Mouse (Mus musculus): Measurements from ENCODE around the gene Slc25a30. TPM values are rescaled to one million over a fixed set of nuclear protein-coding genes. Genes with fewer than 3 reads are reported as not detected.

Gene Slc25a30
- polyA plus RNA-seq, 1 experiment, result 13.6 TPM

DNA sequence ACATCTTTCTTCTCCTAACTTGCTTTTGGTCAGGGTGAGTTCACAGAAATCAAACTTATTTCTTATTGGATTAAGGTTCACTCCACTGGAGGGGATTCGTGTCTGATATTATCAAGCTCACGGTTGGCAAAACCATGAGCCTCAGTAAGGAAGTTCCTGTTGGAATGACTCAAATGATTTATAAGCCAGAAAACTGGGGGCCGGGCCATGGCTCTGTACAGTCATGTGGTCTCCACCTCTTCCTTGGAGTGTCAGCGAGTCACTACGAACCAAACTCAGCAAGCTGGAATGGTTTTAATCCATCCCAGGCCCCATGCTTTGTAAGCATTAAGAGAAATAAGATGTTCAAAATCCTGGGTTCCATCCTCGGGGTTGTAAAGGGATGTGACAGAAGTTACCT, 29.9 kb downstream of the Slc25a30 start:
- Histone ChIP-seq H3K36me3 (replicated peaks; ENCODE audit: low read length) (peaks cover 35% of the 10 kb centered on the region), H3K9me3 (no peaks in the 10 kb centered on the region), H3K4me3 (replicated peaks) (no peak overlapping the region), H3K27me3 (replicated peaks) (no peaks in the 10 kb centered on the region), H3K4me1 (peaks cover 19% of the 10 kb centered on the region)
- TF ChIP-seq GATA1 (IDR thresholded peaks at IDR 0.05; ENCODE audit: borderline replicate concordance, low read length), result no peak
- TF ChIP-seq FLI1 (IDR thresholded peaks at IDR 0.05; ENCODE audit: low read length), result no peak

DNA sequence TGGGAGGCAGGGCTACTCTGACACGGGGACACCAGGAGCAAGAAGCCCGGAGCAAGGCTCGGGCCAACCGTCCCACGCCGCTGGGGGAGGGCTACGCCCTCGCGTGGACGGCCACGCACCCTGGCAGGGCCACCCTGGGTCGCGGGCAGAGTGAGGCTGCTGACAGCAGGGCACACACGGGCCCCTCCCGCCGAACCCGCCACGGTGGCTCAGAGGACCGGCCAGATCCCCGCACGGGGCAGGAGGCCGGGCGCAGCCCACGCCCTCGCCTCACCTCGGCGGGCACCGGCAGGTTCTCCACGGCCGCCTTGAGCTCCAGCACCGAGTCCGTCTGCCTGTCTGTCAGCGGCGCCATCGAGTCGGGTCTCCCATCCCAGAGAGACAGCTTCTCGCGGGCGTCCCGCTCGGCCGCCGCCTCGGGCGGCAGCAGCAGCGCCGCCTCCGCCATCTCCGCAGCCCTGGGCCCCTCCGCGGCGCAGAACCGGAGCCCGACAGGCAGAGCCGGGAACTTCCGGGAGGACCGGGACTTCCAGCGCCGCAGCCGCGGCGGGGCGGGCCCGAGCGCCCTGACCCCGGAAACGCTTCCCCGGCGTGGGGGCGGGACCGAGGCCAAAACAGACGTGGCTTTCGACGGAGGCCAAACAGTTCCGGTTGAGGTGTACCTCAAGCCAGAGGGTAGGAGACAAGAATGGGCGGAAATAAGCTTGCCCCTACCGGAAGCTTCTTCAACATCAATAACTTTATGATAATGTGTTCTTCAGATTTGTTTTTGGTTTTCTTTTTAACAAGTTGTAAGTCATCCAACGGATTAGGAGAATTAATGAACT, 32.6 kb downstream of the Slc25a30 start, which contains the start of gene Cog3:
Gene Cog3 (minus strand): TSS at position 527 of the 827 bp plus-strand sequence.
- peaks cover 23% of the 10 kb centered on the region for H3K36me3 ChIP-seq (replicated peaks; ENCODE audit: low read length)
- no peaks in the 10 kb centered on the region for H3K27me3 ChIP-seq (replicated peaks)
- H3K9me3 ChIP-seq, result no peaks in the 10 kb centered on the region
- peak within 1 kb of the TSS; percentile 96 for H3K4me3 ChIP-seq (replicated peaks)
- peak; percentile 23; the same call in 1 of the 2 replicates for TF ChIP-seq FLI1 (IDR thresholded peaks at IDR 0.05; ENCODE audit: low read length)
- TF ChIP-seq GATA1 (IDR thresholded peaks at IDR 0.05; ENCODE audit: borderline replicate concordance, low read length), result no peak
- H3K4me1 ChIP-seq, result peaks cover 37% of the 10 kb centered on the region

DNA sequence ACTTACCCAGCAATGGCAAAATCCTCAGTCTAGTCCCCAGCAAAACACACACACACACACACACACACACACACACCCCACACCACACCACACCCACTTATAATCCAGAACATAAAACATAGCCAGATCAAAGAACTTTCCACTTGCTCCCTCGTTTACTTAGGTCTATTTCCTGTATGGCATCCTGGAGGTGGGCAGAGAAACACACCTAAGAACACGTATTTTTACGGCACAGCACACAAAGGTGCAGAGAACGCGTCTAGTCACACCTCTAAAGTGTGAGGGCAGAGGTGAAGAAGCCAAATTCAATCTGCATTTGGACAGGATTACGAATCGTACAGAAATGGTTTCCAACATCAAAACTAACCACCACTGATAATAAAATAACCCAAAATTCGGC, 33.6 kb downstream of the Slc25a30 start:
- TF ChIP-seq GATA1 (IDR thresholded peaks at IDR 0.05; ENCODE audit: borderline replicate concordance, low read length) (no peak), FLI1 (IDR thresholded peaks at IDR 0.05; ENCODE audit: low read length) (no peak)

DNA sequence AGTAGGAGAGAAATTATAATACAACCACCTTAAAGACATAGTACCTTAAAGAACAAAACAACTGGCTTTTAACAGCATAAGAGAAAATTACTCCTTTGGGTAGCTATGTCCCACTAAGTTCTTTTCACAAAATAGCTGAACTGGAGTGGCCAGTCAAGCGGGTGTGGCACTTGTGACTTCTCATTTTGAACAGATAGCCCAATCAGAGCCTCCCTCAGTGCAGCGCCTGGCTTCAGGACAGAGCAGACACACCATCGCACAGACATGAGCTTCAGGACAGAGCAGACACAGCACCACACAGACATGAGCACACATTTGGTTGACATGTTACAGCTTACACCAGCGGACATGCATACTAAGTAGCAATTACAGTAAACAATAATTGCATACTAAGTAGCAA, 35.8 kb downstream of the Slc25a30 start:
- Histone ChIP-seq H3K36me3 (replicated peaks; ENCODE audit: low read length) (peaks cover 31% of the 10 kb centered on the region), H3K9me3 (no peaks in the 10 kb centered on the region), H3K4me3 (replicated peaks) (no peak overlapping the region), H3K27me3 (replicated peaks) (no peaks in the 10 kb centered on the region), H3K4me1 (peaks cover 48% of the 10 kb centered on the region)
- TF ChIP-seq GATA1 (IDR thresholded peaks at IDR 0.05; ENCODE audit: borderline replicate concordance, low read length), result no peak
- no peak for TF ChIP-seq FLI1 (IDR thresholded peaks at IDR 0.05; ENCODE audit: low read length)

More for the DNA sequence above, 33.6 kb downstream of the Slc25a30 start:
- Histone ChIP-seq H3K9me3 (no peaks in the 10 kb centered on the region), H3K4me3 (replicated peaks) (peak overlapping the region; percentile 96), H3K36me3 (replicated peaks; ENCODE audit: low read length) (peaks cover 20% of the 10 kb centered on the region), H3K27me3 (replicated peaks) (no peaks in the 10 kb centered on the region), H3K4me1 (peaks cover 43% of the 10 kb centered on the region)

DNA sequence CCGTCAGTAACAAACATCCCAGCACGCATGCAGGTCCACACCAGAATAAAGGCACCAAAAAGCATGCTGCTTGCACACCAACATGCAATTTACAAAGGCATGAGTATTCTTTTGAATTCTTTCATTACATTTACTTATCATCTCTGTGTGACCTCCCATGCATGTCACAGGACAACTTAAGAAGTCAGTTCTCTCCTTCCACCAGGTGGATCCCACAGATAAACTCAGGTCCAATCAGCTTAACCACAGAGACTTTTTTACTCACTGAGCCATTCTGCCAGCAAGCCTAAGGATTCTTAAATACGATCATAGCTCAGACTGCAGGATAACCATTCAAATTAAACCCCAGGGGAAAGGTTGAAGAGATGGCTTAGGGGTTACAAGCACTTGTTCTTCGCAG, 37.7 kb downstream of the Slc25a30 start:
- H3K9me3 ChIP-seq, result no peaks in the 10 kb centered on the region
- H3K4me3 ChIP-seq (replicated peaks), result no peak overlapping the region
- H3K4me1 ChIP-seq, result peaks cover 48% of the 10 kb centered on the region
- peaks cover 48% of the 10 kb centered on the region for H3K36me3 ChIP-seq (replicated peaks; ENCODE audit: low read length)
- TF ChIP-seq GATA1 (IDR thresholded peaks at IDR 0.05; ENCODE audit: borderline replicate concordance, low read length) (no peak), FLI1 (IDR thresholded peaks at IDR 0.05; ENCODE audit: low read length) (no peak)
- H3K27me3 ChIP-seq (replicated peaks), result no peaks in the 10 kb centered on the region

DNA sequence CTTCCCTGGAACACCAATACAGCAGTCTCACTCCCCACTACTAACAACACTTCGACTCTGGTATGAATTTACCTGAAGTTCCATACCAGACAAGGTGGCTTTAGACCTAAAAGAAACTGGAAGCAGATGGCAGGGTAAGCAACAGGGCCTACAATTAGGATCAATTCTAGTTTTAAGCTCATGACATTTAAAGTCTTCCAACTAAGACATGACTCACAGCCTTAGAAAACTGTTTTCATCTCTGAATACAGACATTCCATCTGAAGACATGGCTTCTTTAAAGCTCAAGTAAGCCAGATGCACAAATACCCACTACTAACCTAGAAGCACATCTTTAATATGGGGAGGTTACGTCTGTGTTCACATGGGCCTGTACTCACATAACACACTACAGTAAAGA, 38.9 kb downstream of the Slc25a30 start:
- Histone ChIP-seq H3K4me1 (peaks cover 42% of the 10 kb centered on the region), H3K27me3 (replicated peaks) (no peaks in the 10 kb centered on the region), H3K36me3 (replicated peaks; ENCODE audit: low read length) (peaks cover 58% of the 10 kb centered on the region), H3K9me3 (no peaks in the 10 kb centered on the region), H3K4me3 (replicated peaks) (no peak overlapping the region)
- TF ChIP-seq FLI1 (IDR thresholded peaks at IDR 0.05; ENCODE audit: low read length) (no peak), GATA1 (IDR thresholded peaks at IDR 0.05; ENCODE audit: borderline replicate concordance, low read length) (no peak)

DNA sequence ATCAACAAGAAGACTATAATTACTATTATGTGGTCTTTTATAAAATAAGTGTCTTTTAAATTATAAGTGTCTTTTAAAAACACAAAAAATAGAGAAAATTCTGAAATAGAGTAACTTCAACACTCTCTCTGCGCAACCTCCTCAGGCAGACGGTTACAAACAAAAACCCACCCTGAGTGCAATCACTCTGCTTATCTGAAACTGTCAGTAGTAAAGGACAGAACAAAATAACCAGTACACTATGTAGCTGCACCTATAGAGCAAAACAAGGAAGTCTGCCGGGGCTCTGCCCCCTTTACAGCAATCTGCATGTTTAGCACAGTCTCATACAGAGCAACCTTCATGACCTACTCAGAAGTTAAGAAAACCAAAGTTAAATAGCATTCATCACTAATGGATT, 44.9 kb downstream of the Slc25a30 start:
- Histone ChIP-seq H3K4me1 (0 out of 2 replicates have a peak, but pooled peaks cover 3% of the 10 kb centered on the region), H3K36me3 (replicated peaks; ENCODE audit: low read length) (peaks cover 93% of the 10 kb centered on the region), H3K4me3 (replicated peaks) (no peak overlapping the region), H3K27me3 (replicated peaks) (no peaks in the 10 kb centered on the region), H3K9me3 (no peaks in the 10 kb centered on the region)
- TF ChIP-seq FLI1 (IDR thresholded peaks at IDR 0.05; ENCODE audit: low read length) (no peak), GATA1 (IDR thresholded peaks at IDR 0.05; ENCODE audit: borderline replicate concordance, low read length) (no peak)

DNA sequence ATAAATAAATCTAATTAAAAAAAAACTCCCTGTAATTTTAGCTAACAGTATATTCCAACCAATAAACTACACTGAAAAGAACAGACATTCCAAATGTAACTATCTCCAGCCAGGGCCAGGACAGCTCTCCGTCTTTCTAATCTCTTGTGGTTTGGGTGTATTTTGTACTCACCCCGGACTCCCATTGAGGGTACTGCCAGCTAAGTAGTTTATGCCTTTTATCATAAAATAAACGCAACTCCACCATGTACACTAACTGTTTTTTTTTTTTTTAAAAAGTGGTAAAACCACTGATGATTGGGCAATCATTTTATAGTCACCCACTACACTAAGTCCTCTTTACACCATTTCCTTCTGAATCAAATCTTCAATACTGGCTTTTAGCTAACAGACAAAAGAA, 51.2 kb downstream of the Slc25a30 start:
- Histone ChIP-seq H3K9me3 (no peaks in the 10 kb centered on the region), H3K4me1 (peaks cover 3% of the 10 kb centered on the region; the same call in 1 of the 2 replicates), H3K36me3 (replicated peaks; ENCODE audit: low read length) (peaks cover 96% of the 10 kb centered on the region), H3K4me3 (replicated peaks) (no peak overlapping the region), H3K27me3 (replicated peaks) (no peaks in the 10 kb centered on the region)
- TF ChIP-seq GATA1 (IDR thresholded peaks at IDR 0.05; ENCODE audit: borderline replicate concordance, low read length) (no peak), FLI1 (IDR thresholded peaks at IDR 0.05; ENCODE audit: low read length) (no peak)

DNA sequence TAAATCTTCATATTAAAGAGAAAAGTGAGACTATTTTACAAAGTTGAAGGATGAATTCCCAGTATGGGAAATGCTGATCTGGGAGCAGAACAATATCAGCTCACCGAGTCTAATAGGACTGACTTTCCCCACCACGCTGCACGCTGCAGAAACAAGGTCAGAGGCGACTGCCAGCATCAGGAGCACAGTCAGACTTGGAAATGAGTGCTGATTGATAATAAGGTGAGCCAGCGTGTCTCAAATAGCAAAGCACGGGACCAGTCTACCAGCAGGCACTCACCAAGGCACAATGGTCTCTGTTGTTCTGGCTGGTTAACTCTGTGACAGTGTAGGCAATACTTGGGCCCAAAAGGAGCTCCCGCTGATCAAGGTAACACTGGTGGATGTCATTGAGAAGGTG, 54.2 kb downstream of the Slc25a30 start:
- Histone ChIP-seq H3K4me1 (no peaks in the 10 kb centered on the region; the same call in 1 of the 2 replicates), H3K9me3 (no peaks in the 10 kb centered on the region), H3K27me3 (replicated peaks) (no peaks in the 10 kb centered on the region), H3K4me3 (replicated peaks) (no peak overlapping the region), H3K36me3 (replicated peaks; ENCODE audit: low read length) (peaks cover 97% of the 10 kb centered on the region)
- no peak for TF ChIP-seq GATA1 (IDR thresholded peaks at IDR 0.05; ENCODE audit: borderline replicate concordance, low read length)
- TF ChIP-seq FLI1 (IDR thresholded peaks at IDR 0.05; ENCODE audit: low read length), result no peak

DNA sequence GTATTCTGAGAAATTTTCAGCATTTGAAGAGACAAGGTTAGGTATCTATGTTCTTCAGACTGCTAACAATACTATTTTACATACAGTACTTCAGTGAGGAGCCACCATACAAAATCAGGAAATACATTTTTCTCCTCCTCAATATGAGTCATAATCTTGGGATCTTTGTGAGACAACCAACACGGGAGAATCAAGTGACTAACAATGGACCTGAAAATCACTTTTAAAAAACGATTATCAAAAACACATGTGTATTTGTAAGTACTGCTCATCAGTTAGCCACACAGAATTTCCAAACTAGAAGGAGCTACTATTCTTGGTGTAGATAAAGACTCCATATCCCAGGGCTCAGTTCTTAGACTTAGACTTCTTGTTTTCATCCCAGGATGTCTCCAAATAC, 55.5 kb downstream of the Slc25a30 start:
- TF ChIP-seq FLI1 (IDR thresholded peaks at IDR 0.05; ENCODE audit: low read length) (no peak), GATA1 (IDR thresholded peaks at IDR 0.05; ENCODE audit: borderline replicate concordance, low read length) (no peak)
- Histone ChIP-seq H3K9me3 (no peaks in the 10 kb centered on the region), H3K4me1 (peaks cover 4% of the 10 kb centered on the region), H3K4me3 (replicated peaks) (no peak overlapping the region), H3K27me3 (replicated peaks) (no peaks in the 10 kb centered on the region), H3K36me3 (replicated peaks; ENCODE audit: low read length) (peaks cover 97% of the 10 kb centered on the region)

All from megakaryocyte, embryonic 14.5 days (primary cell).